Mouse (Mus musculus): Measurements from ENCODE around the gene Hoxa2.

DNA sequence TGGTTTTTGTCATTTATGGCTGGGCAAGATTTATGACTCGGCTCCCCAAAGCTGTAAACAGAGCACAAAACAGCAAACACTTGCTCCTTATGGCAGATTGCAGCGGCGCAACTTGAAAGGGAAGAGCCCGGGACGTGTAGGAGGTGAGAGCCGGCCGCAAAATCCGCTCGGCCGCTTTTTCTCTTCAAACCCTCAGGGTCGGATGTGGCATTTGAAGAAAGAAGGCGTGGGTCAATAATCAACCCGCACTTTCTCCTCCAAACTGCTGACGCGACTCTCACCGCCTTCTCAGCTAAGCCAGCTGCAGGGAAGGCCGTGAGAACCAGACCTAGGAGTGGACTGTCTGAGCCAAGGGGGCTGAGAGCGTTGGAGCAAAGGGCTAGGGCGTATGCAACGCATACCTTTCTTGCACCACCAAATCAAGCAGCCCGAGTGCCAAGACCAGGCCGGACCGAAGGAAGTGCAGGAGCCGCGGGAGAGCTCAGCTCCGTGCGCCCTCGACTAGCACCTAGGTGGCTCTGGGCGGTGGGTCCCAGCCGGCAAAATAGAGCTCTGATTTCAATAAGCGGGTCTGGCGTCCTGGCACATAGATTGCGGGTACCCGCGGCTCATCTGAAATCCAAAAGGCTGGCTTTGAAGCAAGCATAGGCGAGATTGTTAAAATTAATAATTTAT lies 12.6 kb upstream of the Hoxa2 start, which contains the start of gene 5730596B20Rik:
- no peak for TF ChIP-seq CTCF (IDR thresholded peaks at IDR 0.05; ENCODE audit: low read depth, low read length)
- no peak for TF ChIP-seq POLR2A (IDR thresholded peaks at IDR 0.05; ENCODE audit: borderline replicate concordance, low read depth, low read length)

Data from bone marrow macrophage, adult 2 months (primary cell).